Mouse (Mus musculus): ENCODE results near the gene Gfy. TPM values are rescaled to one million over a fixed set of nuclear protein-coding genes. Genes with fewer than 3 reads are reported as not detected.
A peak's percentile ranks its signal among the peaks of the same experiment; 100 is the strongest.

The Gfy gene
- polyA plus RNA-seq, 1 experiment from 2014 or later = not detected

- H3K27ac ChIP-seq (ENCODE audit: poor library complexity, severe bottlenecking) = no peak overlapping the region
- no peak overlapping the region for H3K4me3 ChIP-seq
- H3K4me2 ChIP-seq = no peak overlapping the region
- H3K9ac ChIP-seq = no peak overlapping the region
- H3K36me3 ChIP-seq = no peaks in the 10 kb centered on the region
- 80% methylated on average over 7 of the region's 7 CpGs for WGBS
- ATAC-seq (ENCODE audit: insufficient number of reproducible peaks, low FRiP score) = no peak
- no peaks in the 10 kb centered on the region for H3K9me3 ChIP-seq (replicated peaks)
- H3K27me3 ChIP-seq (replicated peaks) = peaks cover 75% of the 10 kb centered on the region
- H3K4me1 ChIP-seq (replicated peaks) = peaks cover 23% of the 10 kb centered on the region
These were observed 13.4 kb upstream of the Gfy start for GRCm38 (mm10) chr7:45192585-45193310.

- no peaks in the 10 kb centered on the region for H3K9me3 ChIP-seq (replicated peaks)
- no peak for ATAC-seq (ENCODE audit: insufficient number of reproducible peaks, low FRiP score)
- 13% methylated on average over 8 of the region's 8 CpGs for WGBS
- H3K27ac ChIP-seq (ENCODE audit: poor library complexity, severe bottlenecking) = no peak overlapping the region
- H3K27me3 ChIP-seq (replicated peaks) = peaks cover 81% of the 10 kb centered on the region
- peaks cover 23% of the 10 kb centered on the region for H3K4me1 ChIP-seq (replicated peaks)
- H3K4me3 ChIP-seq = no peak overlapping the region
- no peaks in the 10 kb centered on the region for H3K36me3 ChIP-seq
- no peak overlapping the region for H3K4me2 ChIP-seq
- no peak overlapping the region for H3K9ac ChIP-seq
These were observed 12.5 kb upstream of the Gfy start for GRCm38 (mm10) chr7:45191803-45192363.

GRCm38 (mm10) chr7:45191161-45191560, 11.8 kb upstream of the Gfy start:
- no peaks in the 10 kb centered on the region for H3K36me3 ChIP-seq
- no peaks in the 10 kb centered on the region for H3K9me3 ChIP-seq (replicated peaks)
- no peak overlapping the region for H3K27ac ChIP-seq (ENCODE audit: poor library complexity, severe bottlenecking)
- peaks cover 23% of the 10 kb centered on the region for H3K4me1 ChIP-seq (replicated peaks)
- 53% methylated on average over 2 of the region's 2 CpGs for WGBS
- no peak for ATAC-seq (ENCODE audit: insufficient number of reproducible peaks, low FRiP score)
- no peak overlapping the region for H3K9ac ChIP-seq
- no peak overlapping the region for H3K4me3 ChIP-seq
- H3K4me2 ChIP-seq = no peak overlapping the region
- H3K27me3 ChIP-seq (replicated peaks) = peaks cover 84% of the 10 kb centered on the region

DNA sequence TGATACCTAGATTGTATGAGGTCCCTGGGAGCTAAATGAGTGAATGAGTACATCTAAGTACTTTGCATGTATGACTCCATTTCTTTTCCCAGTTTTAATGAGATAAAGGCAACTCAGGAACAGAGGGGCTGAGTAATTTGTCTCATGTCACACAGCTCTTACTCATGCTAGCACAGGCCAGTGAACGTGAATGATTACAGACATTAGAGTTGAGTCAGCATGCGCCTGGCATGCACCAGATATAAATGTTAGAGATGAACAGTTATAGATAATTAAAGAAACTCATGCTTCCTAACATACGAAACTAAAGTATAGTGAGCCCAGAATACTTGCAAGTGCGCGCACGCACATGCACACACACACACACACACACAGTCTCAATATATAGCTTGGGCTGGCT, 10.8 kb upstream of the Gfy start:
- no peak overlapping the region for H3K4me2 ChIP-seq
- 89% methylated on average over 6 of the region's 6 CpGs for WGBS
- no peak for ATAC-seq (ENCODE audit: insufficient number of reproducible peaks, low FRiP score)
- no peaks in the 10 kb centered on the region for H3K9me3 ChIP-seq (replicated peaks)
- H3K36me3 ChIP-seq = no peaks in the 10 kb centered on the region
- peaks cover 84% of the 10 kb centered on the region for H3K27me3 ChIP-seq (replicated peaks)
- H3K4me1 ChIP-seq (replicated peaks) = peaks cover 17% of the 10 kb centered on the region
- no peak overlapping the region for H3K4me3 ChIP-seq
- no peak overlapping the region for H3K27ac ChIP-seq (ENCODE audit: poor library complexity, severe bottlenecking)
- H3K9ac ChIP-seq = no peak overlapping the region

- no peaks in the 10 kb centered on the region for H3K9me3 ChIP-seq (replicated peaks)
These were observed 10.2 kb upstream of the Gfy start for GRCm38 (mm10) chr7:45189600-45189999.

GRCm38 (mm10) chr7:45185921-45186320, 6.6 kb upstream of the Gfy start:
- no peak overlapping the region for H3K4me2 ChIP-seq
- no peak overlapping the region for H3K27ac ChIP-seq (ENCODE audit: poor library complexity, severe bottlenecking)
- H3K9me3 ChIP-seq (replicated peaks) = no peaks in the 10 kb centered on the region
- H3K4me1 ChIP-seq (replicated peaks) = peaks cover 18% of the 10 kb centered on the region
- no peaks in the 10 kb centered on the region for H3K36me3 ChIP-seq
- peaks cover 98% of the 10 kb centered on the region for H3K27me3 ChIP-seq (replicated peaks)
- WGBS = 64% methylated on average over 7 of the region's 7 CpGs
- H3K4me3 ChIP-seq = no peak overlapping the region
- no peak overlapping the region for H3K9ac ChIP-seq
- ATAC-seq (ENCODE audit: insufficient number of reproducible peaks, low FRiP score) = no peak

More at GRCm38 (mm10) chr7:45189600-45189999, 10.2 kb upstream of the Gfy start:
- Histone ChIP-seq H3K4me3 (no peak overlapping the region), H3K36me3 (no peaks in the 10 kb centered on the region), H3K9ac (no peak overlapping the region), H3K4me1 (replicated peaks) (peaks cover 13% of the 10 kb centered on the region), H3K27ac (ENCODE audit: poor library complexity, severe bottlenecking) (no peak overlapping the region), H3K27me3 (replicated peaks) (peaks cover 89% of the 10 kb centered on the region), H3K4me2 (no peak overlapping the region)
- 40% methylated on average over 16 of the region's 16 CpGs for WGBS
- no peak for ATAC-seq (ENCODE audit: insufficient number of reproducible peaks, low FRiP score)

- ATAC-seq (ENCODE audit: insufficient number of reproducible peaks, low FRiP score) = no peak
- Histone ChIP-seq H3K36me3 (no peaks in the 10 kb centered on the region), H3K4me3 (no peak overlapping the region), H3K27ac (ENCODE audit: poor library complexity, severe bottlenecking) (no peak overlapping the region), H3K27me3 (replicated peaks) (peaks cover 98% of the 10 kb centered on the region), H3K4me2 (no peak overlapping the region), H3K9me3 (replicated peaks) (no peaks in the 10 kb centered on the region), H3K4me1 (replicated peaks) (peaks cover 23% of the 10 kb centered on the region), H3K9ac (no peak overlapping the region)
- 68% methylated on average over 7 of the region's 7 CpGs for WGBS
These were observed 4.3 kb upstream of the Gfy start for GRCm38 (mm10) chr7:45183672-45184071.

DNA sequence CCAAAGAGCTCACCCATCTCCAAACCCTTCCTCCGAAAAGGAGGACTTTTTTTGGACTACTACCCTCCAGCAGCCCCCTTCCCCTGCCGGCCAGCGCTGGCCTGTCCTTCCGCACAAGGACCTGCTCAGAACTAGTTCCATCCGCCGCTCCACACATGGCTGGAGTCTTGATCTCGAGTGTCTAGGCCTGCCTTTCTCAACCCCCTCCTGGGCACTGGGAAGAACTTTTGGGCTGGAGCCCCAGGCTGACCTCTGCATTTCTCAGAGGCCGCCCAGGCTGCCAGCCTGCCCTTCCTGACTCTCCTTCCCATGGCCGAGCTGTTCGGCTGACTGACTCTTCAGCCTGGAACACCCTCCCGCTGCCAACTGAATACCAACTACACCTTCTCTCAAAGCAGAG, 3.2 kb upstream of the Gfy start:
- H3K9ac ChIP-seq = peak overlapping the region; percentile 31; the same call in 1 of the 2 replicates
- H3K36me3 ChIP-seq = no peaks in the 10 kb centered on the region
- WGBS = 18% methylated on average over 11 of the region's 11 CpGs
- H3K27me3 ChIP-seq (replicated peaks) = peaks cover 98% of the 10 kb centered on the region
- H3K9me3 ChIP-seq (replicated peaks) = no peaks in the 10 kb centered on the region
- H3K27ac ChIP-seq (ENCODE audit: poor library complexity, severe bottlenecking) = no peak overlapping the region
- peak overlapping the region; percentile 63 for H3K4me2 ChIP-seq
- H3K4me1 ChIP-seq (replicated peaks) = peaks cover 23% of the 10 kb centered on the region
- ATAC-seq (ENCODE audit: insufficient number of reproducible peaks, low FRiP score) = no peak
- H3K4me3 ChIP-seq = peak overlapping the region; percentile 37

DNA sequence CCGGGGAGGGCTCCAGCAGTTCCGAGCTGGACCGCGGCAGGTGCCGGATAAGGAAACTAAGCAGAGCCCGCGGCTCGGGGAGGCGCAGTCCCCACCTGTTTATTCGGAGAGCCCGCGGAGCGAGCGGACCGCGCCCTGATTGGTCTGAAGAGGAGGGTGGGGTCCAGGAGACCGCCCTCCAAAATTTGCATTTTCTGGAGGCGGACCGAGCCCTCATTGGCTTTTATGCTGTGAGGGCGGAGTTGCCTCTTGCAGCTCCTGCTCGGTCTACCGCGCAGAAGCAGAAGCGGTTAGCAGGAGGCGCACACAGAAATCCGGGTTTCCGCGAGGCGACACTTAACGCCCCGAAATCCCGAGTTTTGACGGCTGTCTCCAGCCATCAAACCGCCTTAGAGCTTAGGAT, 2.8 kb upstream of the Gfy start:
- H3K9ac ChIP-seq = peak overlapping the region; percentile 31; the same call in 1 of the 2 replicates
- WGBS = under 1% methylated on average over 34 of the region's 34 CpGs

DNA sequence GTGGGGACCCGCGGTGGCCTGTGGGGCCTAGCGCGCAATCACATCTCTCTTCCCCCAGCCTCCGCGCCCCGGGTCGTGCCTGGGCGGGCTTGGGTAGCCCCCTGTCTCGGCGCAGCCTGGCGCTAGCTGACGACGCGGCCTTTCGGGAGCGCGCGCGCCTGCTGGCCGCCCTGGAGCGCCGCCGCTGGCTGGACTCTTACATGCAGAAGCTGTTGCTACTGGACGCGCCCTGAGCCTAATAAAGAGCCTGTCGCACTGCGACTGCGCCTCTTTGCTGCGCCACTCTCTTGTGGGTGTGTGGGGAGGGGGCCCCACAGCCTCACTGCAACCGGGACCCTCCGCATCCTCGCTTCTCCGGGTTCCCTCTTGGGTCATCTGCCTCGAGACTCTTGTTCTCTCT, 2.2 kb upstream of the Gfy start:
- Histone ChIP-seq H3K27ac (ENCODE audit: poor library complexity, severe bottlenecking) (no peak overlapping the region), H3K4me2 (peak overlapping the region; percentile 63), H3K9ac (no peak overlapping the region), H3K4me3 (peak overlapping the region; percentile 37), H3K36me3 (no peaks in the 10 kb centered on the region), H3K4me1 (replicated peaks) (peaks cover 24% of the 10 kb centered on the region), H3K9me3 (replicated peaks) (no peaks in the 10 kb centered on the region), H3K27me3 (replicated peaks) (peaks cover 98% of the 10 kb centered on the region)
- no peak for ATAC-seq (ENCODE audit: insufficient number of reproducible peaks, low FRiP score)
- WGBS = 6% methylated on average over 29 of the region's 35 CpGs

More for the DNA sequence above, 2.8 kb upstream of the Gfy start:
- H3K4me3 ChIP-seq = peak overlapping the region; percentile 37
- H3K9me3 ChIP-seq (replicated peaks) = no peaks in the 10 kb centered on the region
- no peaks in the 10 kb centered on the region for H3K36me3 ChIP-seq
- H3K27ac ChIP-seq (ENCODE audit: poor library complexity, severe bottlenecking) = no peak overlapping the region
- peak; percentile 80 for ATAC-seq (ENCODE audit: insufficient number of reproducible peaks, low FRiP score)
- peaks cover 98% of the 10 kb centered on the region for H3K27me3 ChIP-seq (replicated peaks)
- peak overlapping the region; percentile 63 for H3K4me2 ChIP-seq
- peaks cover 23% of the 10 kb centered on the region for H3K4me1 ChIP-seq (replicated peaks)

GRCm38 (mm10) chr7:45180896-45181477, 1.6 kb upstream of the Gfy start, which contains the start of gene Pth2:
Gene Pth2, plus strand, starts transcription at chr7:45180995.
- Histone ChIP-seq H3K36me3 (no peaks in the 10 kb centered on the region), H3K27ac (ENCODE audit: poor library complexity, severe bottlenecking) (no peak within 1 kb of the TSS), H3K4me3 (peak within 1 kb of the TSS; percentile 37), H3K27me3 (replicated peaks) (peaks cover 98% of the 10 kb centered on the region), H3K9ac (no peak within 1 kb of the TSS; the same call in 1 of the 2 replicates), H3K9me3 (replicated peaks) (no peaks in the 10 kb centered on the region), H3K4me2 (peak within 1 kb of the TSS; percentile 63), H3K4me1 (replicated peaks) (peaks cover 30% of the 10 kb centered on the region)
- 21% methylated on average over 20 of the region's 20 CpGs for WGBS
- ATAC-seq (ENCODE audit: insufficient number of reproducible peaks, low FRiP score) = no peak
